ENCODE assay signal across 10 mouse cellular contexts in genomic region chr9:118706176-118706975, GRCm38 (mm10).
DNase-seq lines count a peak whose midpoint lies in the region; TF ChIP-seq lines count a peak whose summit lies in the region.
"Had no signal": no experiment of that assay in that cellular context is flagged by ENCODE, and none has a peak within 500 bp of the region (broad histone marks: within the 10 kb centered on the region; RNA-seq: fewer than 3 reads in every experiment).

No protein-coding gene starts in this region.

- no peak for TF ChIP-seq CTCF in left cerebral cortex, adult 2 months (IDR thresholded peaks at IDR 0.05)
- TF ChIP-seq CTCF in kidney, adult 2 months (conservative IDR thresholded peaks at IDR 0.05; ENCODE audit: insufficient read depth, insufficient read length, low read depth, low read length) = no peak

- no peaks in the 10 kb centered on the region for H3K27me3 ChIP-seq in kidney, adult 2 months (replicated peaks; ENCODE audit: control insufficient read depth, insufficient read depth, low read length)

- H3K27ac ChIP-seq in left cerebral cortex, adult 2 months = no peak overlapping the region
- no peak overlapping the region for H3K27ac ChIP-seq in kidney, adult 2 months (ENCODE audit: insufficient read depth, low read depth, low read length)
- H3K27ac ChIP-seq: liver, embryonic 14.5 days had no signal

- peak; percentile 18 to 29 for DNase-seq in left cerebral cortex, adult 2 months (ENCODE audit: extremely low spot score in 1 of 2, low spot score in 2 of 2)
- no peak for DNase-seq in left cerebral cortex, adult 18-20 months (ENCODE audit: low spot score in 2 of 2)
- DNase-seq in brain, adult 2 months (ENCODE audit: low read depth, low spot score) = peak; percentile 61
- peak; percentile 54 for DNase-seq in kidney, adult 2 months
- DNase-seq in natural killer cell, adult 2 months (ENCODE audit: low spot score in 2 of 2) = peak; percentile 5 to 39
- DNase-seq in spleen, postnatal 10 days (ENCODE audit: low spot score in 2 of 2) = no peak
- no peak for DNase-seq in spleen, adult 18-20 months
- DNase-seq in MN1 (ENCODE audit: low spot score) = no peak
- DNase-seq: heart, postnatal 14 days had no signal

- no peak overlapping the region for H3K4me3 ChIP-seq in left cerebral cortex, adult 2 months
- H3K4me3 ChIP-seq in kidney, adult 2 months (ENCODE audit: insufficient read depth, low read depth, low read length) = no peak overlapping the region

- intact Hi-C loops in left cerebral cortex, adult 2 months (cut with DNase I) = no loop called here

- no peaks in the 10 kb centered on the region for H3K36me3 ChIP-seq in kidney, adult 2 months (ENCODE audit: control insufficient read depth, insufficient read depth, low read length)

- WGBS in kidney, adult 2 months = 27% methylated on average over 18 of the region's 18 CpGs

- TF ChIP-seq POLR2A in kidney, adult 2 months (IDR thresholded peaks at IDR 0.05; ENCODE audit: low read depth, low read length) = no peak

- no peaks in the 10 kb centered on the region; the same call in 1 of the 2 replicates for H3K4me1 ChIP-seq in kidney, adult 2 months (ENCODE audit: control insufficient read depth, insufficient read depth, low read length)

Comparison
In these comparisons a context has a peak if more than half of its experiments do, and no peak if none do; other contexts are left out.
1. DNase-seq: peak in left cerebral cortex, adult 2 months (2 of 2), brain, adult 2 months (single experiment), kidney, adult 2 months (single experiment) and natural killer cell, adult 2 months (2 of 2); none in left cerebral cortex, adult 18-20 months (0 of 2), spleen, postnatal 10 days (0 of 2), spleen, adult 18-20 months (0 of 2) and MN1 (single experiment).